Mouse (Mus musculus) embryonic facial prominence, embryonic 11.5 days (tissue): ENCODE measurements around the gene Ak1. TPM values are rescaled to one million over a fixed set of nuclear protein-coding genes. Genes with fewer than 3 reads are reported as not detected.

Source experiments
- ATAC-seq: fragments of 200-750 bp; cut with Nextera tagmentation; replicated peaks from 2 replicates; pipeline ENCODE4 v1.8.0; 2017; ENCODE audit warnings: low read depth; ENCODE audit not compliant: insufficient number of reproducible peaks, low FRiP score, low TSS enrichment
- DNase-seq: peaks from one replicate; pipeline ENCODE4 v3.0.0-alpha.2; 2015; ENCODE audit warnings: low spot score
- H3K27ac ChIP-seq: fragments of 300-500 bp; sonication (generic); replicated peaks from 2 replicates; pipeline ENCODE4 v1.5.1; 2014; ENCODE audit warnings: mild to moderate bottlenecking, low read depth, low read length, control low read depth
- H3K27me3 ChIP-seq: fragments of 300-500 bp; sonication (generic); 2 replicates; pipeline ENCODE4 v1.6.1; 2014; ENCODE audit warnings: mild to moderate bottlenecking, low read length, moderate library complexity, mixed read lengths; ENCODE audit not compliant: control insufficient read depth, insufficient read depth
- H3K36me3 ChIP-seq: fragments of 300-500 bp; sonication (generic); replicated peaks from 2 replicates; pipeline ENCODE4 v1.6.1; 2014; ENCODE audit warnings: low read depth, mild to moderate bottlenecking, low read length, moderate library complexity, mixed read lengths; ENCODE audit not compliant: control insufficient read depth, insufficient read depth
- H3K4me1 ChIP-seq: fragments of 300-500 bp; sonication (generic); 2 replicates; pipeline ENCODE4 v1.6.1; 2014; ENCODE audit warnings: low read length, mixed read lengths; ENCODE audit not compliant: control insufficient read depth, insufficient read depth
- H3K4me2 ChIP-seq: fragments of 300-500 bp; sonication (generic); 2 replicates; pipeline ENCODE4 v1.6.1; 2014; ENCODE audit warnings: low read depth, mild to moderate bottlenecking, control low read depth, low read length, moderate library complexity
- H3K4me3 ChIP-seq: fragments of 300-500 bp; sonication (generic); 2 replicates; pipeline ENCODE4 v1.5.1; 2014; ENCODE audit warnings: low read depth, low read length, control low read depth
- H3K9ac ChIP-seq: fragments of 300-500 bp; sonication (generic); replicated peaks from 2 replicates; pipeline ENCODE4 v1.6.1; 2014; ENCODE audit warnings: mild to moderate bottlenecking, control low read depth, low read length
- H3K9me3 ChIP-seq: fragments of 300-500 bp; sonication (generic); replicated peaks from 2 replicates; pipeline ENCODE4 v1.6.1; 2016; ENCODE audit warnings: mild to moderate bottlenecking, low read length, inconsistent platforms, mixed read lengths; ENCODE audit not compliant: control insufficient read depth
- WGBS: fragments of 180-500 bp; shearing (Covaris S2); extraction: QIAGEN DNeasy Blood & Tissue Kit; methylation state at CpG from one replicate; pipeline ENCODE4 v1.1.7; 2014; 5-methylcytosine and 5-hydroxymethylcytosine counted together
- polyA plus RNA-seq: library from polyadenylated mRNA; unstranded; fragments of >200 nt; fragmentation: Nextera tagmentation; extraction: Ambion mirVana; gene quantifications from 2 replicates; pipeline ENCODE4 v1.2.1, GENCODE M21; 2014

Ak1 gene
- polyA plus RNA-seq, 1 experiment from 2014 or later, result 13.7 TPM

DNA sequence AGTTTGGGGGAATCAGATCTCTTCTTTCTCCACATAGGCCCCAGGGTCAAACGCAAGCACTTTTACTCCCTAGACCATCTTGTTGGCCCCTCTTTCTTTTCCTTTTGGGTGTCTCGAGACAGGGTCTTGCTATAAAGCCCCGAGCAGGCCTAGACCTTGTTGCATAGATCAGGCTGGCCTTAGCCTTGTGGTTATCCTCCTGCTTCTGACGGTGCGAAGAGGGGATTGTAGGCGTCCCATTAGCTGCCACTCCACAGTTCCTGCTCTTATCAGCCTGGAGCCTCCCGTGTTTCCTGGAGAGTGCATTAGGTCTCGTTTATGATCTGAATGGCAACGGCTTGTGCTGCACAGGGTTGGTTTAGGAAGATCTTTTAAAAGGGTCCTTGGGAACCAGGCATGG lies 22.5 kb downstream of the Ak1 start:
- Histone ChIP-seq H3K4me3 (no peak overlapping the region), H3K27me3 (no peaks in the 10 kb centered on the region), H3K27ac (no peak overlapping the region), H3K9ac (no peak overlapping the region), H3K4me1 (no peaks in the 10 kb centered on the region; the same call in 1 of the 2 replicates), H3K36me3 (no peaks in the 10 kb centered on the region), H3K9me3 (no peaks in the 10 kb centered on the region), H3K4me2 (no peak overlapping the region)
- no peak for DNase-seq
- no peak for ATAC-seq
- 78% methylated on average over 9 of the region's 9 CpGs for WGBS

DNA sequence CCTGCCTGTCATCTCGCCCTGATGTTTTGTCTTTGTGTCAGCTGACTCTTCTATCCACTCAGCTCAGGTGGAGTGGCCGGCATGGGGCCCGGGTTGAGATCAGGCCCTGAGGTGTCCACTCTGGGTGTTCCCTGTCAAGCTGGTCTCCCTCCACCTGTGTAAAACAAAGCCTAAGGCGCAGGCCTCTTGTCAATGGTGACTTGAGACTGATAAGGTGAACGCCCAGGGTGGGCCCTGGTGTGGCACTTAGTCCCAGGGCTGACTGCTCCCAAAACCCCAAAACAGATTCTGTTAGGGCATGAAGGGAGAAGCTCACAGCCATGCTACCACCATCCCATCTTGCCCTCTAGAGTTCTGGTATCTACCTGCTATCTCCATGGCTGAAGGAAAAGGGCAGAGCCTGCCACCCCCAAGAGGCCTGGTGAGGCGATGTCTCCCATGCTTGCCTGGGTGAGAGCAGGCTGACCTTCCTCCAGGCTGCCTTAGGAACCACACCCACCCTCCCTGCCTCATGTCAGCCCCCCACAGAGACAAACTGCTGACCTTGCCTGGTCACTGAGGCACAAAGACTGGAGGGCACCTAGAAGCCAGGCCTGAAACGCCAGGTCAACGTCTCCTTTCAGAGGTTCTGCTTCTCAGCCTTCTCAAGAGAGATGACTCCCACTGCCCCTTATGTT lies 23.4 kb downstream of the Ak1 start:
- H3K27me3 ChIP-seq, result no peaks in the 10 kb centered on the region
- DNase-seq (no peak), ATAC-seq (no peak)
- H3K9me3 ChIP-seq, result no peaks in the 10 kb centered on the region
- H3K4me3 ChIP-seq, result no peak overlapping the region
- WGBS, result 87% methylated on average over 8 of the region's 8 CpGs
- no peaks in the 10 kb centered on the region for H3K36me3 ChIP-seq
- H3K4me2 ChIP-seq, result no peak overlapping the region
- no peak overlapping the region for H3K9ac ChIP-seq
- no peak overlapping the region for H3K27ac ChIP-seq
- H3K4me1 ChIP-seq, result no peaks in the 10 kb centered on the region; the same call in 1 of the 2 replicates

DNA sequence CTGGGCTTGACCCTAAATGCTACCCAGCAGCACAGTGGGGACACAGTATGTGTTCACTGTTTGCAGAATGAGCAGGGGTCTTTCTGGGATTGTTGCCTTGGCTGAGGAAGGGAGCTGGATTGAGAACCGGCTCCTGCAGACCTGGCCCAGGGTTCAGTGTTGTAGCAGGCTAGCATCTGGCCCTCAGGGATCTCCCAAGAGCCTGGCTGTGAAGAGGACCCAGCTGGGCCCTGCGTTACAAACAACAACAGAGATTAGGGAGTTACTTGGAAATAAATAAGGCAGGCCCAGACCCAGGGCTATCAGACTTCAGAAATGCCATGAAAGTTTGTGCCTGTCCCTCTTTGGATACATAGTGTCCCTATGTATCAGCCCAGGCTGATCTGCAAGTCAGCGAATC lies 24.1 kb downstream of the Ak1 start:
- DNase-seq, result no peak
- Histone ChIP-seq H3K36me3 (no peaks in the 10 kb centered on the region), H3K27me3 (no peaks in the 10 kb centered on the region), H3K9me3 (no peaks in the 10 kb centered on the region), H3K4me2 (no peak overlapping the region), H3K27ac (no peak overlapping the region), H3K9ac (no peak overlapping the region), H3K4me1 (no peaks in the 10 kb centered on the region; the same call in 1 of the 2 replicates), H3K4me3 (no peak overlapping the region)
- WGBS, result 66% methylated on average over 3 of the region's 3 CpGs
- no peak for ATAC-seq

DNA sequence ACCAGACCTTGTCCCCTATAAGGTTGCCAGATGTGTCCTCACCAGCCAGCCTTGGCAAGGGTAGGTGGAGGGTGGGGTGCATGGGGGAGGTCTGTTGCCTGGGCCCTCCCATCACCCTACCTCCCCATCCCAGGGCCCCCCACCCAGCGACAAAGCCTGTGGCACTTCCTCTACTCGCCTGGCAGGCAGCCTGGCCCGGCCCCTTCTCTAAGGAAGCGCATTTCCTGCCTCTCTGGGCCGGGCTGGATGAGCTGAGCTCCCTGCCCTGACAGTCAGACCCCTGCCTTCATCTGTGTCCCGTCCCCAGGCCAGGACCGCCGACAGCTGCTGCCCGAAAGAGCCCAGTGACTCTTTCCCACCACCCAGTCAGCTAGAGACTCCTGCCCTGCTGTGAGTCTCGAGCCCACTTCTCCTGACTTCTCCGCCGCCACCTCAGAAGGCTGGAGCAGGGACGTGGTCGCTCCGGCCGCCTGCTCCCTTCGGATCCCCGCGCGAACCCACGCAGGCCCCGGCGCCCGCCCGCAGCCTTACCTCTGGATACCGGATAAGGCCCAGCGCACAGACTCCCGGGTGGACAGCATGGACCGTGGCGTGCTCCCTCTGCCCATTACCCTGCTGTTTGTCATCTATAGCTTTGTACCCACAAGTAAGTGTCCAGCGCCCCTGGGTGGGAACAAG lies 25.0 kb downstream of the Ak1 start, which contains the start of gene Eng:
Eng (plus strand) TSS at position 217 of the 678 bp plus-strand sequence.
- Histone ChIP-seq H3K9me3 (no peaks in the 10 kb centered on the region), H3K4me2 (no peak within 1 kb of the TSS), H3K27me3 (no peaks in the 10 kb centered on the region), H3K36me3 (no peaks in the 10 kb centered on the region), H3K27ac (no peak within 1 kb of the TSS), H3K9ac (peak within 1 kb of the TSS; percentile 44), H3K4me3 (peak within 1 kb of the TSS; percentile 25), H3K4me1 (no peaks in the 10 kb centered on the region)
- 51% methylated on average over 31 of the region's 31 CpGs for WGBS
- DNase-seq (no peak), ATAC-seq (no peak)

DNA sequence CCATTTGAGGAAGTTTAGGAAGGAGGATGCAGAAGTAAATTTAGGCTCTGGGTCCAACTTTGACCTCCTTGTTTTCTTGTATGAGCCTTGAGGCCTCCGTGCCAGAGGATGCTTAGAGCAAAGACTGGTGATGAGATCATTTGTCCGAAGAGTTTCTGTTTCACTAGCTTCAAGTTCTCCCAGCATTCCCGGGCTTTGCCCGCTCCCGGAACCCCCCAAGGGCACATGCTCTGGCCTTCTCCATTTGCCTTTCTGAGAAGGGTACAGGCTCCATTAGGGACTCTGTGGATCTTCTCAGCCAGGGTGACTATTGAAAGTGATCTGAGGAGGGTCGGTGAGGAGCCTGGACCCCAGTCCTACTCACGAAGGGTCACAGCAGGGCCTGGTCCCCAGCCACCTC lies 25.8 kb downstream of the Ak1 start:
- Histone ChIP-seq H3K9me3 (no peaks in the 10 kb centered on the region), H3K36me3 (no peaks in the 10 kb centered on the region), H3K4me1 (no peaks in the 10 kb centered on the region), H3K4me3 (no peak overlapping the region), H3K27ac (no peak overlapping the region), H3K4me2 (no peak overlapping the region), H3K27me3 (no peaks in the 10 kb centered on the region), H3K9ac (no peak overlapping the region)
- WGBS, result 88% methylated on average over 7 of the region's 7 CpGs
- DNase-seq (no peak), ATAC-seq (no peak)

DNA sequence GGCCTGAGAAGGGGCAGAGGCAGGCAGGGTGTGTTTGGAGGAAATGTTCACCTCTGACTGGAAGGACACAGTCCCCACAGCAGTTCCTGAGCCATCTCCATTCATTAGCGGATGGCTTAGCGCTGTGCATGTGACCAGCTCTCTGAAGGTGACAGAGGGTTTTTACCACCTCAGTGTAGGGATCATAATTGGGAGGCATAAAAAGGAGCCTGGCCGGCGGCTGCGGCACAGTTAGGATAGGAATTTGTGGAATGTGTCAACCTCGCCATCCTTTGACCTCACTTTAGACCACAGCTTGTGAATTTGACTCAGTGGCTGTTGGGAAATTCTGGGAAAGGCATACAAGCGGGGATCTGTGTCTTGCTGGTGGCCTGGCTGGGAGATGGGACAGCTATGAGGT lies 32.2 kb downstream of the Ak1 start:
- Histone ChIP-seq H3K27me3 (no peaks in the 10 kb centered on the region), H3K9ac (no peak overlapping the region), H3K4me3 (no peak overlapping the region), H3K4me1 (peaks cover 3% of the 10 kb centered on the region), H3K36me3 (no peaks in the 10 kb centered on the region), H3K27ac (no peak overlapping the region), H3K4me2 (no peak overlapping the region), H3K9me3 (no peaks in the 10 kb centered on the region)
- DNase-seq (no peak), ATAC-seq (no peak)
- WGBS, result 27% methylated on average over 7 of the region's 7 CpGs

DNA sequence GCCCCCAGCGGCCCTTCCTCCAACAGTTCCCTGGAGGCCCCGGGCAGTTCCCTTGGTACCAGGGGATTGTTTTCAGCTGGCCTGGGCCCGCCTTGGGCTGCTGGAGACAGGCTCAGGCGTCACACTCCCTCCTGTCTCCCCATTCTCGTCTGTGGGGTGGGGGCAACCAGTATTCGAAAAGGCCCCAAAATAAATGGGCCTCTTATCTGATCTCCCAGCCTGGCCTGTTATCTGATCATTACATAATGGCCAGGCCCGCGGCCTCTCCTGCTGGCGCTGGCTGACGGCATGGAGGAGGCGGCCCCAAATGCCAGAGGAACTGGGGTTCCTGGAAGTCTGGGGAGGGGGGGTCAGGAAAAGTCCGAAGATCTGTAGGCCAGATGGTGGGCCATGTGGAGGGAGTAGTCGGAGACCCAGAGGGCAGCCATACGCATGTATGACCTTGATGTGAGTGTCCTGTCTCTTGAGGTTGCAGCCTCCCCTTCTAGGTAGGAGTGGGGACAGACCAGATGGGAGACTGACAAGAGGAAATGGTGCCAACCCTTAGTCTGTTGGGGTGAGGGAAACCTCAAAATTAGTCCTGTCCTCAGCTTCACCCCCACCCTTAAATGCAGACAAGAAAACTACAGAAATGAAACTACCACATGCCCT lies 33.3 kb downstream of the Ak1 start:
- no peaks in the 10 kb centered on the region for H3K27me3 ChIP-seq
- ATAC-seq (no peak), DNase-seq (no peak)
- 57% methylated on average over 14 of the region's 14 CpGs for WGBS
- H3K9me3 ChIP-seq, result no peaks in the 10 kb centered on the region
- H3K27ac ChIP-seq, result peak overlapping the region; percentile 66
- no peaks in the 10 kb centered on the region for H3K36me3 ChIP-seq
- no peak overlapping the region for H3K9ac ChIP-seq
- peaks cover 3% of the 10 kb centered on the region for H3K4me1 ChIP-seq
- no peak overlapping the region for H3K4me2 ChIP-seq
- H3K4me3 ChIP-seq, result no peak overlapping the region

DNA sequence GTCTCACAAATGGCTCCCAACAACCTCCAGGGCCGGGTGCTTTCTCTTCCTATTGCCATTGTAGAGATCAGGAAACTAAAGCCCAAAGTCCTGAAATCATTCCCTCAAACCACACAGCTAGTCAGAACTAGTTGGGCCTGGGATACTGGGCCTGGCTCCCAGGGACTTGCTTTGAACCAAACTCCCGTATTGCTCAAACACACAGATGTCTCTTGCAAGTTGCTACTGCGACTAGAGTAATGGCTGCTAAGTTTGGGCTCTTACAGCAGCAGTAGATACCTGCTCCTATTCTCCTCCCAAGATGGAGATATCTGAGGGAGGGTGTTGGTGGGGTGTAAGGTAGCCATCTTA lies 33.8 kb downstream of the Ak1 start:
- Histone ChIP-seq H3K36me3 (no peaks in the 10 kb centered on the region), H3K27ac (peak overlapping the region; percentile 66), H3K4me1 (peaks cover 3% of the 10 kb centered on the region), H3K4me3 (no peak overlapping the region), H3K27me3 (no peaks in the 10 kb centered on the region), H3K9ac (no peak overlapping the region), H3K9me3 (no peaks in the 10 kb centered on the region), H3K4me2 (no peak overlapping the region)
- no peak for DNase-seq
- no peak for ATAC-seq
- WGBS, result 80% methylated on average over 3 of the region's 3 CpGs
